Mouse (Mus musculus) lung, postnatal 10 days (tissue): ENCODE data around the gene Scn10a.

Experiments used
- DNase-seq: peaks from one replicate; pipeline ENCODE4 v3.0.0; 2021

The Scn10a gene

GRCm38 (mm10) chr9:119633475-119633874 is 85.6 kb downstream of the Scn10a start:
- DNase-seq = no peak

- DNase-seq = no peak
Measured at GRCm38 (mm10) chr9:119632801-119633200, 86.3 kb downstream of the Scn10a start.

GRCm38 (mm10) chr9:119631899-119632533 is 87.1 kb downstream of the Scn10a start:
- peak; percentile 34 for DNase-seq

GRCm38 (mm10) chr9:119631393-119631898 is 87.7 kb downstream of the Scn10a start:
- no peak for DNase-seq

GRCm38 (mm10) chr9:119628690-119629268 is 90.3 kb downstream of the Scn10a start:
- no peak for DNase-seq

GRCm38 (mm10) chr9:119627227-119627626 is 91.9 kb downstream of the Scn10a start:
- no peak for DNase-seq

- DNase-seq = no peak
Measured at GRCm38 (mm10) chr9:119624151-119624550, 95.0 kb downstream of the Scn10a start.

- DNase-seq = no peak
Measured at GRCm38 (mm10) chr9:119614798-119615197, 104.3 kb downstream of the Scn10a start.

GRCm38 (mm10) chr9:119610563-119611166 is 108.5 kb downstream of the Scn10a start:
- no peak for DNase-seq

GRCm38 (mm10) chr9:119606906-119607305 is 112.2 kb downstream of the Scn10a start:
- no peak for DNase-seq

GRCm38 (mm10) chr9:119604607-119605006 is 114.5 kb downstream of the Scn10a start:
- DNase-seq = no peak

GRCm38 (mm10) chr9:119598501-119598900 is 120.6 kb downstream of the Scn10a start:
- no peak for DNase-seq

- DNase-seq = peak; percentile 42
Measured at GRCm38 (mm10) chr9:119597332-119597731, 121.8 kb downstream of the Scn10a start.

GRCm38 (mm10) chr9:119589592-119589991 is 129.5 kb downstream of the Scn10a start:
- no peak for DNase-seq

GRCm38 (mm10) chr9:119588763-119589449 is 130.2 kb downstream of the Scn10a start:
- peak; percentile 36 for DNase-seq

- peak; percentile 81 for DNase-seq
Measured at GRCm38 (mm10) chr9:119580668-119581067, 138.5 kb downstream of the Scn10a start.

GRCm38 (mm10) chr9:119580187-119580586 is 138.9 kb downstream of the Scn10a start:
- DNase-seq = no peak

GRCm38 (mm10) chr9:119578636-119579438 is 140.3 kb downstream of the Scn10a start, which contains the start of gene Scn5a:
Gene Scn5a, minus strand, starts transcription at chr9:119579016.
- DNase-seq = no peak

GRCm38 (mm10) chr9:119578311-119578635 is 140.8 kb downstream of the Scn10a start:
- no peak for DNase-seq

GRCm38 (mm10) chr9:119576977-119577376 is 142.1 kb downstream of the Scn10a start:
- no peak for DNase-seq

GRCm38 (mm10) chr9:119575732-119576131 is 143.4 kb downstream of the Scn10a start:
- no peak for DNase-seq

GRCm38 (mm10) chr9:119574366-119574765 is 144.8 kb downstream of the Scn10a start:
- no peak for DNase-seq

GRCm38 (mm10) chr9:119573009-119573408 is 146.1 kb downstream of the Scn10a start:
- DNase-seq = no peak
